Mouse (Mus musculus) liver, adult 2 months (tissue): ENCODE measurements at regions not wholly inside any gene's neighbourhood (a gene's known extent, or its start where the extent isn't known, plus 50 kb on each side); places are given as distances from the start of the nearest gene placed in this dataset.
"Not testable (repeated sequence)": the region's sequence is repeated elsewhere in the genome, so short reads cannot be mapped to it uniquely, and the experiment has no call there.

Experiments
- DNase-seq: peaks from one replicate; pipeline ENCODE4 v3.0.0-alpha.2; 2011; ENCODE audit warnings: low read depth, low spot score; ENCODE audit errors: extremely low read depth
- H3K27ac ChIP-seq: fragments of 200-500 bp; replicated peaks from 2 replicates; pipeline ENCODE4 v1.5.1; 2012; ENCODE audit warnings: low read depth, mild to moderate bottlenecking, control low read depth, inconsistent platforms, low read length; ENCODE audit not compliant: insufficient read depth
- H3K27me3 ChIP-seq: fragments of 200-500 bp; 2 replicates; pipeline ENCODE4 v1.6.1; 2012; ENCODE audit warnings: mild to moderate bottlenecking, moderate library complexity, low read length, inconsistent platforms; ENCODE audit not compliant: control insufficient read depth, insufficient read depth
- H3K36me3 ChIP-seq: fragments of 200-500 bp; 2 replicates; pipeline ENCODE4 v1.6.1; 2012; ENCODE audit warnings: low read length, inconsistent platforms; ENCODE audit not compliant: control insufficient read depth, insufficient read depth
- H3K4me1 ChIP-seq: fragments of 200-500 bp; 2 replicates; pipeline ENCODE4 v1.6.1; 2011; ENCODE audit warnings: low read length; ENCODE audit not compliant: control insufficient read depth, insufficient read depth
- H3K4me3 ChIP-seq: fragments of 200-500 bp; 2 replicates; pipeline ENCODE4 v1.5.1; 2011; ENCODE audit warnings: low read depth, mild to moderate bottlenecking, control low read depth, low read length, moderate library complexity; ENCODE audit not compliant: insufficient read depth
- H3K79me2 ChIP-seq: fragments of 200-500 bp; 2 replicates; pipeline ENCODE4 v1.6.1; 2012; ENCODE audit warnings: inconsistent platforms, mild to moderate bottlenecking, low read length, moderate library complexity; ENCODE audit not compliant: control insufficient read depth, insufficient read depth
- H3K9ac ChIP-seq: fragments of 200-500 bp; 2 replicates; pipeline ENCODE4 v1.6.1; 2012; ENCODE audit warnings: low read depth, mild to moderate bottlenecking, control low read depth, inconsistent platforms, low read length
- CTCF ChIP-seq: fragments of 200-500 bp; IDR thresholded peaks from 2 replicates; pipeline ENCODE4 v1.5.1; 2011; ENCODE audit warnings: low read depth, low read length, control low read depth
- POLR2A ChIP-seq: fragments of 200-500 bp; IDR thresholded peaks from 2 replicates; pipeline ENCODE4 v1.6.1; 2011; ENCODE audit warnings: low read length, control low read depth; ENCODE audit not compliant: insufficient read depth; ENCODE audit errors: extremely low read depth
- WGBS: fragments of 180-500 bp; shearing (Covaris S2); methylation state at CpG from one replicate; pipeline ENCODE4 v1.1.7; 2018; 5-methylcytosine and 5-hydroxymethylcytosine counted together

DNA sequence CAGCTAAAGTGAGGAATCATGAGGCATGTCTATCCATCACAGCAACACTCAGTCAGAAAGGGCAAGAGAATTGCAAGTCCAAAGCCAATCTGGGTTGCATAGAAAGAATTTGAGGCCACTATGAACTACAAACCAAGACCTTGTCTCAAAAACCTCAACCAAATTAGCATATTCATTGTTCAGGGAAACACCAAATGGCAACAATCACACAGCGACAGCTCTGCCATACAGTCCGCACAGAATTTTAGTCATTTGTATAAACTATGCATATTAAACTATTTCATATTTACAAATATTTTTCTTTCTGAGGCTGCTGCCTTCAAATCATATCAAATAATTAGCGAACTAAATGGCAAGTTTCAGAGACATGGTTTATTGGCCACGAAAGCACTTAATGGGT lies 709.6 kb downstream of the Efna5 start:
- WGBS: 83% methylated on average over 4 of the region's 4 CpGs
- DNase-seq: no peak
- Histone ChIP-seq H3K9ac (no peak overlapping the region), H3K4me1 (no peaks in the 10 kb centered on the region), H3K27me3 (no peaks in the 10 kb centered on the region), H3K79me2 (no peaks in the 10 kb centered on the region), H3K4me3 (no peak overlapping the region), H3K36me3 (no peaks in the 10 kb centered on the region), H3K27ac (no peak overlapping the region)
- TF ChIP-seq POLR2A (no peak), CTCF (no peak)

DNA sequence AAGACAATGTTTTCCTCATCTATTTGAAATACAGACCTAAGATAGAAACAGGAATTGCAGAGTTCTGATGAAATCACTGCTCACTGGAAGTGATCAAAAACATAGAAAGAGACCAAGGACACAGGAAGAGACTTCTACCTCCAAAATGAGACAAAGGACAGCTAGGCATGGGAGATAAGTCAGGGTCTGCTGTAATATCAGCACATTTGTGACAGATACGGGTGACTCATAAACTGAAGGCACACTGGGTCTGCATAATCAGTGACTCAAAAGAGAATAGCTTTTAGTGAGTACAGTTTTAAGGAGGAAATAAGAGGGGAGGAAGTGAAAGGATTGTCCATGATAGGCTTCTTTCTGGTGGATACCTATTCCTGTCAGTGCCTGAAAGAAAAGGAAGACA lies 719.7 kb downstream of the Efna5 start:
- Histone ChIP-seq H3K27ac (no peak overlapping the region), H3K36me3 (no peaks in the 10 kb centered on the region), H3K79me2 (no peaks in the 10 kb centered on the region), H3K27me3 (no peaks in the 10 kb centered on the region), H3K9ac (no peak overlapping the region), H3K4me3 (no peak overlapping the region), H3K4me1 (no peaks in the 10 kb centered on the region)
- TF ChIP-seq CTCF (no peak), POLR2A (no peak)
- WGBS: 76% methylated on average over 1 of the region's 1 CpGs
- no peak for DNase-seq

DNA sequence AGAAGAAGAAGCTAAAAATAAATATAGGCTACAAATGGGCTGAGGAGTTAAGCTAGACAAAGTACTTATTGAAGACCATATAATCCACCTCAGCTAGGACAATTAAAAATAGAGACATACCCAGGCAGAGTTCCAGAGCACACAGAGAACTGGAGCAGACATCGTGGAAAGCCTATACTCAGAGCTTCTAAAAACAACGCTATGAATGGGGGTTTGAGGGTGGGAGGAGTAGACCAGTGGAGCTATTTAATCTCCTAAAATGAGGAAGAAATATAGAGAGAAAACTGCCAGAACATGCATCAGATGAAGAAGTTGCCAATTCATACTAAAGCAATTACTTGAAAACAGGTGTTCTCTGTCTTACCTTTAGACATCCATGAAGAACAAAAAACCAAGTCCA lies 720.8 kb downstream of the Efna5 start:
- WGBS: 76% methylated on average over 2 of the region's 2 CpGs
- Histone ChIP-seq H3K9ac (no peak overlapping the region), H3K4me1 (no peaks in the 10 kb centered on the region), H3K4me3 (no peak overlapping the region), H3K27ac (no peak overlapping the region), H3K36me3 (no peaks in the 10 kb centered on the region), H3K27me3 (no peaks in the 10 kb centered on the region), H3K79me2 (no peaks in the 10 kb centered on the region)
- no peak for DNase-seq
- TF ChIP-seq CTCF: no peak
- no peak for TF ChIP-seq POLR2A

DNA sequence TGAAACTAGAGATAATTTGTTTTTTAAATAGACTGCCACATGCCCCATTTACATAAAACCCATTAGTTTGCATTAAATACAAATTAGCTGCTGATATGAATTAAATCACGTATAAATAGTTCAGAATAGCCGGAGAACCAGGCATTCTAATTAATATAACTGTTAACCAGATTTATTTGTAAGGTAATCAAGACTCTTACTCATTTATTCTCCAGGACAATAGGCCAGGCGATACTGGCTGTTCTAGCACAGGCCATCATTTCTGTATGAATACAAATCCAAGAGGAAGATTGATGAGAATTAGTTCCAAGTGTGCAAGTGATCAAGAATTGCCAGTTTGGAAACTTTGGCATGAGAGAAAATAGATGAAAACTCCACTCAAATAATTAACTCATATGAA lies 746.1 kb downstream of the Efna5 start:
- no peaks in the 10 kb centered on the region for H3K27me3 ChIP-seq

DNA sequence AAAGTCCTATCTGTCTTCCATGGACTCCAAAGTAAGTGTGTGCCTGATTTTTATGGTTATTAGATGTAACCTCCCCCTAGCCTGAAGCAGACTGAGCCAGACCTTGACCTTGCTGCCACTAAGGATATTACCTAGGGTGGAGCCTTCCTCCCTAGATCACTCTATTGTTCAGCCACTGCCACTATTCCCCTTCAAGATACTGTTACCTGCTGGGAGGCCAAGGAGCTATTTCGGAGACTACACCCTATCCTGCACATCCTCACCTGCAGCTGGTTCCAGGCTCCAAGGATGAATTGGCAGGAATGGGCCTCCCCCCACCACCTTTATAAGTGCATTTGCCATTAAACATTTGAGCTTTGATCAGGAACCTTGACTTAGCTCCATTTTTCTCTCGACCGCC lies 769.4 kb downstream of the Efna5 start:
- not testable (repeated sequence) for H3K36me3 ChIP-seq, H3K27me3 ChIP-seq, H3K4me3 ChIP-seq, H3K27ac ChIP-seq, H3K9ac ChIP-seq, H3K79me2 ChIP-seq, H3K4me1 ChIP-seq, DNase-seq
- 92% methylated on average over 3 of the region's 3 CpGs for WGBS

More for the DNA sequence above, 746.1 kb downstream of the Efna5 start:
- H3K27ac ChIP-seq: no peak overlapping the region
- no peaks in the 10 kb centered on the region for H3K79me2 ChIP-seq
- H3K36me3 ChIP-seq: no peaks in the 10 kb centered on the region
- H3K4me1 ChIP-seq: no peaks in the 10 kb centered on the region
- TF ChIP-seq POLR2A (no peak), CTCF (no peak)
- H3K9ac ChIP-seq: no peak overlapping the region
- no peak overlapping the region for H3K4me3 ChIP-seq
- 82% methylated on average over 3 of the region's 3 CpGs for WGBS
- no peak for DNase-seq

DNA sequence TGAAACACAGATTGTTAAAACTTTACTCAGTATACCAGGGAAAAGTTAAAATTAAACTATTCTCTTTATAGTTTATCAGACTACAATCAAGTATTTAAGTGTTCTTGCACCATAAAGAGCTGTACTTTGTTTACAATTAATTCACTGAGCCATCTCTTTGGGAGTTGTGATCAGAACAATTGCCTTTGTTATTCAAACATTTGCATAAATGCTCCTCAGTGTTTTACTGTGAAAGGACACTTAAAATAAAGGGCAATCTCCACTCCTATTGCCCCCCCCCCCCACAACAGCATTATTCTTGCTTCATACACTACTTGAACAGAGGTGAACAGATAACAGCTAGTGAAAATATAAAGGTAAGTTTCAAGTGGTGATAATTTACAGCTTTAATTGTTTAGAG lies 772.1 kb downstream of the Efna5 start:
- H3K27ac ChIP-seq: no peak overlapping the region
- H3K9ac ChIP-seq: no peak overlapping the region
- TF ChIP-seq POLR2A (no peak), CTCF (no peak)
- no peaks in the 10 kb centered on the region for H3K36me3 ChIP-seq
- H3K4me1 ChIP-seq: no peaks in the 10 kb centered on the region
- no peaks in the 10 kb centered on the region for H3K79me2 ChIP-seq
- no peaks in the 10 kb centered on the region; the same call in 1 of the 2 replicates for H3K27me3 ChIP-seq
- no peak overlapping the region for H3K4me3 ChIP-seq
- DNase-seq: no peak
